In the genomic region with DNA sequence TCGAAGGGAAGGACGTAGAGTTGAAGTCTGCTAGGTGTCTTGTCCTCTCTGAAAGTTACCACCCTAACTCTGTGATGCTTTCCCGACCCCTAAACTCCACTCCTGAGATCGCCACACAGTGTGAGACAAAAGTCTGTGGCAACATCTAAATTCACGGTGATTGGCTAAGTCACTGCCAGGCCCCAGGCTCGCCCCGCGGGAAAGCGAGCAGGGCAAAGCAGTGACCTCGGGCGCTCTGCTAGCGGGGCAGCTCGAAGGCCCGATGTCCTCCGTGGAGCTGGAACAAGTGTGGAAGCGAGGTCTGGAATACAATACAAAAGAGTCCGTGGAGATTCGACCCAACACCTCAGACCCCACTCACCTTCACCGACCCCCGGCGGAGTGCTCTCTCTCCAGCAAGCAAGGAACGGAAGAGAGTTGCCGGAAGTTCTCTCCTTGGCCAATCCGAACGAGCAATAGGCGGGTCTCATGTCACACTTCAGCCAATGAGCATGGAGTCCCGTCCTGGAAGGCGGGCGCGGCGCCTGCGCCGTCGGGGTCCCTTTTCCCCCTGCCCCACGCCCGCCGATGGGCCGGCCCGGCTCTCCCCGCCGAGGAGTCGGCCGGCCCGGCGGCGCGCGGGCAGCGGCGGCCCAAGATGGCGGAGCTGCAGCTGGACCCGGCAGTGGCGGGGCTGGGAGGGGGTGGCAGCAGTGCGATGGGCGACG, we compare ENCODE assay signal across 8 mouse cellular contexts. TPM values are rescaled to one million over a fixed set of nuclear protein-coding genes. Genes with fewer than 3 reads are reported as not detected.
A peak's percentile ranks its signal among the peaks of the same experiment; 100 is the strongest.
DNase-seq lines count a peak whose midpoint lies in the region; ATAC-seq lines count a peak whose summit lies in the region.

A gene (minus strand): TSS at position 432 of the 707 bp plus-strand sequence.
A gene (plus strand): TSS at position 598 of the 707 bp plus-strand sequence.

- peaks cover 3% of the 10 kb centered on the region; the same call in 1 of the 2 replicates for H3K4me1 ChIP-seq in brown adipose tissue, adult 24 weeks (ENCODE audit: control insufficient read depth, insufficient read depth, insufficient read length, low read length)
- H3K4me1 ChIP-seq in heart, embryonic 14.5 days (ENCODE audit: control insufficient read depth in 2 of 2, insufficient read depth in 2 of 2, low read length in 2 of 2), result peaks cover 12 to 55% of the 10 kb centered on the region in 2 experiments
- peaks cover 42% of the 10 kb centered on the region for H3K4me1 ChIP-seq in liver, embryonic 13.5 days (replicated peaks)
- H3K4me1 ChIP-seq in stomach, embryonic 16.5 days (ENCODE audit: control insufficient read depth, insufficient read depth, low read length), result peaks cover 18% of the 10 kb centered on the region

- peak within 1 kb of the TSS; percentile 88 for H3K4me3 ChIP-seq in brown adipose tissue, adult 24 weeks (ENCODE audit: insufficient read depth, low read depth, low read length)
- peak within 1 kb of the TSS; percentile 87 to 91 for H3K4me3 ChIP-seq in heart, embryonic 14.5 days (ENCODE audit: control insufficient read depth in 1 of 2, insufficient read depth in 1 of 2, low read depth in 1 of 2, low read length in 2 of 2)
- peak within 1 kb of the TSS; percentile 94 for H3K4me3 ChIP-seq in liver, embryonic 13.5 days (replicated peaks)
- peak within 1 kb of the TSS; percentile 79 for H3K4me3 ChIP-seq in stomach, embryonic 16.5 days (replicated peaks; ENCODE audit: low read length)

- H3K36me3 ChIP-seq in heart, embryonic 14.5 days (ENCODE audit: control insufficient read depth, insufficient read depth, low read length), result peaks cover 58% of the 10 kb centered on the region
- peaks cover 42% of the 10 kb centered on the region for H3K36me3 ChIP-seq in liver, embryonic 13.5 days
- 0 out of 2 replicates have a peak, but pooled peaks cover 9% of the 10 kb centered on the region for H3K36me3 ChIP-seq in stomach, embryonic 16.5 days (ENCODE audit: control insufficient read depth, insufficient read depth, low read length)

- WGBS in heart, embryonic 14.5 days, result under 1% methylated on average over 52 of the region's 56 CpGs
- under 1% methylated on average over 55 of the region's 56 CpGs for WGBS in liver, embryonic 13.5 days (ENCODE audit: insufficient replicate concordance)
- WGBS in stomach, embryonic 16.5 days, result under 1% methylated on average over 56 of the region's 56 CpGs

- H3K27me3 ChIP-seq in heart, embryonic 14.5 days (ENCODE audit: control insufficient read depth, insufficient read depth, low read length), result no peaks in the 10 kb centered on the region
- no peaks in the 10 kb centered on the region for H3K27me3 ChIP-seq in liver, embryonic 13.5 days
- no peaks in the 10 kb centered on the region for H3K27me3 ChIP-seq in stomach, embryonic 16.5 days (ENCODE audit: control insufficient read depth, insufficient read depth, low read length)

- no peaks in the 10 kb centered on the region for H3K9me3 ChIP-seq in heart, embryonic 14.5 days (ENCODE audit: control insufficient read depth, low read length)
- H3K9me3 ChIP-seq in liver, embryonic 13.5 days (replicated peaks), result no peaks in the 10 kb centered on the region
- H3K9me3 ChIP-seq in stomach, embryonic 16.5 days (replicated peaks; ENCODE audit: control insufficient read depth, low read length), result no peaks in the 10 kb centered on the region

- H3K9ac ChIP-seq in heart, embryonic 14.5 days (ENCODE audit: low read length), result peak within 1 kb of the TSS; percentile 95
- peak within 1 kb of the TSS; percentile 97 for H3K9ac ChIP-seq in liver, embryonic 13.5 days
- peak within 1 kb of the TSS; percentile 99 for H3K9ac ChIP-seq in stomach, embryonic 16.5 days (ENCODE audit: low read length)

- peak within 1 kb of the TSS; percentile 92 for H3K27ac ChIP-seq in brown adipose tissue, adult 24 weeks (replicated peaks; ENCODE audit: low read depth, low read length)
- H3K27ac ChIP-seq in heart, embryonic 14.5 days (replicated peaks in 1 of 2; ENCODE audit: control insufficient read depth in 1 of 2, insufficient read depth in 1 of 2, low read depth in 2 of 2, low read length in 2 of 2), result peak within 1 kb of the TSS; percentile 86 to 90
- peak within 1 kb of the TSS; percentile 87 for H3K27ac ChIP-seq in liver, embryonic 13.5 days
- H3K27ac ChIP-seq in stomach, embryonic 16.5 days (ENCODE audit: low read length), result peak within 1 kb of the TSS; percentile 85

- peak within 1 kb of the TSS; percentile 97 for H3K4me2 ChIP-seq in heart, embryonic 14.5 days (ENCODE audit: low read length)
- peak within 1 kb of the TSS; percentile 98 for H3K4me2 ChIP-seq in liver, embryonic 13.5 days
- H3K4me2 ChIP-seq in stomach, embryonic 16.5 days (ENCODE audit: low read depth, low read length), result peak within 1 kb of the TSS; percentile 80

- peak; percentile 97 for DNase-seq in CD4-positive, CD25-positive, alpha-beta regulatory T cell, adult 2 months (ENCODE audit: low read depth, low spot score)
- DNase-seq in fibroblast of lung, adult 2 months (ENCODE audit: low read depth), result peak; percentile 88
- peak; percentile 97 for DNase-seq in kidney, postnatal 14 days
- DNase-seq in liver, embryonic 13.5 days, result peak; percentile 92
- peak; percentile 91 for DNase-seq in neural tube, embryonic 10.5 days (ENCODE audit: extremely low spot score, low spot score)

- ATAC-seq in heart, embryonic 14.5 days (ENCODE audit: insufficient number of reproducible peaks, insufficient read depth, low FRiP score, low read depth), result peak; percentile 94
- peak; percentile 97 for ATAC-seq in liver, embryonic 13.5 days (ENCODE audit: low read depth)
- peak; percentile 98 for ATAC-seq in stomach, embryonic 16.5 days (ENCODE audit: insufficient read depth, low FRiP score)

RNA-seq across cellular contexts. Expression of the first gene that starts in this region (rescaled TPM):
- 2,910 and 3,016 TPM in 2 replicates for polyA plus RNA-seq in brown adipose tissue, adult 24 weeks (2012; ENCODE audit: insufficient read depth, insufficient read length, missing spikeins)
- polyA plus RNA-seq in heart, embryonic 14.5 days (2014; fragmentation: Nextera tagmentation; extraction: Ambion mirVana), result 2,259 and 2,271 TPM in 2 replicates
- polyA plus RNA-seq in liver, embryonic 13.5 days (2015; fragmentation: Nextera tagmentation; extraction: Ambion mirVana), result 633 and 650 TPM in 2 replicates
- 746 and 843 TPM in 2 replicates for polyA plus RNA-seq in stomach, embryonic 16.5 days (2015; fragmentation: Nextera tagmentation; extraction: Ambion mirVana)

RNA-seq across cellular contexts. Expression of the second gene that starts in this region (rescaled TPM):
- 35.3 and 41.1 TPM in 2 replicates for polyA plus RNA-seq in brown adipose tissue, adult 24 weeks (2012; ENCODE audit: insufficient read depth, insufficient read length, missing spikeins)
- 19.3 and 23.5 TPM in 2 replicates for polyA plus RNA-seq in heart, embryonic 14.5 days (2014; fragmentation: Nextera tagmentation; extraction: Ambion mirVana)
- 2.5 and 4.1 TPM in 2 replicates for polyA plus RNA-seq in liver, embryonic 13.5 days (2015; fragmentation: Nextera tagmentation; extraction: Ambion mirVana)
- polyA plus RNA-seq in stomach, embryonic 16.5 days (2015; fragmentation: Nextera tagmentation; extraction: Ambion mirVana), result 3.2 and 3.6 TPM in 2 replicates

Comparison
In these comparisons a context has a peak if more than half of its experiments do, and no peak if none do; other contexts are left out.
1. Peak in every context shown above with its lines: DNase-seq, ATAC-seq, H3K4me3 ChIP-seq and H3K27ac ChIP-seq.